Mouse (Mus musculus) brown adipose tissue, adult 24 weeks (tissue): Measurements from ENCODE around the gene Dot1l. TPM values are rescaled to one million over a fixed set of nuclear protein-coding genes. Genes with fewer than 3 reads are reported as not detected.

ENCODE experiments used
- H3K27ac ChIP-seq: fragments of 200-500 bp; replicated peaks from 2 replicates; pipeline ENCODE4 v1.5.1; 2012; ENCODE audit warnings: low read depth, mild to moderate bottlenecking, low read length
- H3K4me1 ChIP-seq: fragments of 200-500 bp; 2 replicates; pipeline ENCODE4 v1.6.1; 2012; ENCODE audit warnings: low read length, mixed read lengths; ENCODE audit not compliant: control insufficient read depth, insufficient read depth, insufficient read length
- H3K4me3 ChIP-seq: fragments of 200-500 bp; 2 replicates; pipeline ENCODE4 v1.5.1; 2012; ENCODE audit warnings: low read depth, mild to moderate bottlenecking, low read length, moderate library complexity; ENCODE audit not compliant: insufficient read depth
- polyA plus RNA-seq: library from polyadenylated mRNA; stranded (reverse); fragments of >200 nt; gene quantifications from 2 replicates; pipeline ENCODE4 v1.2.4, GENCODE M21; 2012; ENCODE audit not compliant: missing spikeins, insufficient read depth, insufficient read length

The Dot1l gene
- 11.5 and 15.8 TPM in 2 replicates for polyA plus RNA-seq

- H3K27ac ChIP-seq = peak within 1 kb of the TSS; percentile 84
- peak within 1 kb of the TSS; percentile 94 for H3K4me3 ChIP-seq
- peaks cover 25% of the 10 kb centered on the region for H3K4me1 ChIP-seq
Measured at GRCm38 (mm10) chr10:80754594-80755290, at the start of gene Dot1l. Gene Dot1l (plus strand): TSS chr10:80755206.

GRCm38 (mm10) chr10:80705479-80705878 is 49.5 kb upstream of the Dot1l start:
- Histone ChIP-seq H3K4me1 (peaks cover 5% of the 10 kb centered on the region; the same call in 1 of the 2 replicates), H3K27ac (no peak overlapping the region), H3K4me3 (no peak overlapping the region)

- Histone ChIP-seq H3K4me3 (no peak overlapping the region), H3K4me1 (no peaks in the 10 kb centered on the region), H3K27ac (no peak overlapping the region)
Measured at GRCm38 (mm10) chr10:80710834-80711233, 44.2 kb upstream of the Dot1l start.

- H3K4me3 ChIP-seq = no peak overlapping the region
- no peaks in the 10 kb centered on the region for H3K4me1 ChIP-seq
- H3K27ac ChIP-seq = no peak overlapping the region
Measured at GRCm38 (mm10) chr10:80717281-80717680, 37.7 kb upstream of the Dot1l start.

GRCm38 (mm10) chr10:80727369-80728127 is 27.5 kb upstream of the Dot1l start:
- H3K4me3 ChIP-seq = no peak overlapping the region
- no peaks in the 10 kb centered on the region for H3K4me1 ChIP-seq
- no peak overlapping the region for H3K27ac ChIP-seq

GRCm38 (mm10) chr10:80732611-80733101 is 22.4 kb upstream of the Dot1l start:
- Histone ChIP-seq H3K4me1 (peaks cover 13% of the 10 kb centered on the region), H3K4me3 (no peak overlapping the region), H3K27ac (no peak overlapping the region)

- no peak overlapping the region for H3K27ac ChIP-seq
- H3K4me1 ChIP-seq = peaks cover 24% of the 10 kb centered on the region
- no peak overlapping the region for H3K4me3 ChIP-seq
Measured at GRCm38 (mm10) chr10:80736731-80737130, 18.3 kb upstream of the Dot1l start.

GRCm38 (mm10) chr10:80738657-80739056 is 16.3 kb upstream of the Dot1l start:
- Histone ChIP-seq H3K4me1 (peaks cover 24% of the 10 kb centered on the region), H3K27ac (no peak overlapping the region), H3K4me3 (no peak overlapping the region)

- H3K4me1 ChIP-seq = peaks cover 21% of the 10 kb centered on the region
- H3K27ac ChIP-seq = peak overlapping the region; percentile 53
- peak overlapping the region; percentile 70 for H3K4me3 ChIP-seq
Measured at GRCm38 (mm10) chr10:80741146-80741545, 13.9 kb upstream of the Dot1l start.

GRCm38 (mm10) chr10:80741634-80742179 is 13.3 kb upstream of the Dot1l start:
- Histone ChIP-seq H3K4me3 (peak overlapping the region; percentile 70), H3K27ac (peak overlapping the region; percentile 53), H3K4me1 (peaks cover 20% of the 10 kb centered on the region)

GRCm38 (mm10) chr10:80742180-80742978 is 12.6 kb upstream of the Dot1l start, which contains the start of gene Ap3d1:
Gene Ap3d1 (minus strand): TSS chr10:80742264.
- Histone ChIP-seq H3K4me3 (peak within 1 kb of the TSS; percentile 70), H3K4me1 (peaks cover 14% of the 10 kb centered on the region), H3K27ac (peak within 1 kb of the TSS; percentile 53)

- no peak overlapping the region for H3K27ac ChIP-seq
- peaks cover 11% of the 10 kb centered on the region for H3K4me1 ChIP-seq
- no peak overlapping the region for H3K4me3 ChIP-seq
Measured at GRCm38 (mm10) chr10:80744262-80744661, 10.7 kb upstream of the Dot1l start.

GRCm38 (mm10) chr10:80747410-80747809 is 7.6 kb upstream of the Dot1l start:
- Histone ChIP-seq H3K27ac (no peak overlapping the region), H3K4me3 (no peak overlapping the region), H3K4me1 (peaks cover 6% of the 10 kb centered on the region)

- Histone ChIP-seq H3K4me1 (peaks cover 7% of the 10 kb centered on the region), H3K27ac (no peak overlapping the region), H3K4me3 (no peak overlapping the region)
Measured at GRCm38 (mm10) chr10:80748609-80749008, 6.4 kb upstream of the Dot1l start.
